Mouse (Mus musculus): Measurements from ENCODE around the gene Litaf.
"Not testable (repeated sequence)": the region's sequence is repeated elsewhere in the genome, so short reads cannot be mapped to it uniquely, and the experiment has no call there.

The Litaf gene

GRCm38 (mm10) chr16:10958307-10958706 lies 107.7 kb downstream of the Litaf start:
- not testable (repeated sequence) for DNase-seq (ENCODE audit: low read depth, low spot score)

GRCm38 (mm10) chr16:10957794-10958193 lies 108.2 kb downstream of the Litaf start:
- DNase-seq (ENCODE audit: low read depth, low spot score), result no peak

- no peak for DNase-seq (ENCODE audit: low read depth, low spot score)
Observed at GRCm38 (mm10) chr16:10956938-10957685, 108.8 kb downstream of the Litaf start.

GRCm38 (mm10) chr16:10955078-10955477 lies 110.9 kb downstream of the Litaf start:
- DNase-seq (ENCODE audit: low read depth, low spot score), result no peak

GRCm38 (mm10) chr16:10952881-10953280 lies 113.1 kb downstream of the Litaf start:
- DNase-seq (ENCODE audit: low read depth, low spot score), result no peak

GRCm38 (mm10) chr16:10952071-10952470 lies 113.9 kb downstream of the Litaf start:
- DNase-seq (ENCODE audit: low read depth, low spot score), result no peak

GRCm38 (mm10) chr16:10951581-10951980 lies 114.4 kb downstream of the Litaf start:
- DNase-seq (ENCODE audit: low read depth, low spot score), result no peak

GRCm38 (mm10) chr16:10950539-10950938 lies 115.4 kb downstream of the Litaf start:
- DNase-seq (ENCODE audit: low read depth, low spot score), result no peak

GRCm38 (mm10) chr16:10947724-10948123 lies 118.2 kb downstream of the Litaf start:
- DNase-seq (ENCODE audit: low read depth, low spot score), result no peak

GRCm38 (mm10) chr16:10945381-10946127 lies 120.4 kb downstream of the Litaf start:
- DNase-seq (ENCODE audit: low read depth, low spot score), result no peak

- no peak for DNase-seq (ENCODE audit: low read depth, low spot score)
Observed at GRCm38 (mm10) chr16:10944545-10944944, 121.4 kb downstream of the Litaf start.

GRCm38 (mm10) chr16:10943257-10943656 lies 122.7 kb downstream of the Litaf start:
- no peak for DNase-seq (ENCODE audit: low read depth, low spot score)

- DNase-seq (ENCODE audit: low read depth, low spot score), result no peak
Observed at GRCm38 (mm10) chr16:10940661-10941060, 125.3 kb downstream of the Litaf start.

- DNase-seq (ENCODE audit: low read depth, low spot score), result no peak
Observed at GRCm38 (mm10) chr16:10939932-10940331, 126.0 kb downstream of the Litaf start.

- no peak for DNase-seq (ENCODE audit: low read depth, low spot score)
Observed at GRCm38 (mm10) chr16:10937497-10937896, 128.5 kb downstream of the Litaf start.

GRCm38 (mm10) chr16:10936700-10937319 lies 129.1 kb downstream of the Litaf start:
- DNase-seq (ENCODE audit: low read depth, low spot score), result no peak

- no peak for DNase-seq (ENCODE audit: low read depth, low spot score)
Observed at GRCm38 (mm10) chr16:10934047-10934446, 131.9 kb downstream of the Litaf start.

- no peak for DNase-seq (ENCODE audit: low read depth, low spot score)
Observed at GRCm38 (mm10) chr16:10933372-10933771, 132.6 kb downstream of the Litaf start.

GRCm38 (mm10) chr16:10927026-10927425 lies 138.9 kb downstream of the Litaf start:
- DNase-seq (ENCODE audit: low read depth, low spot score), result no peak

GRCm38 (mm10) chr16:10925591-10926180 lies 140.3 kb downstream of the Litaf start:
- DNase-seq (ENCODE audit: low read depth, low spot score), result no peak

GRCm38 (mm10) chr16:10923561-10923960 lies 142.4 kb downstream of the Litaf start:
- no peak for DNase-seq (ENCODE audit: low read depth, low spot score)

- no peak for DNase-seq (ENCODE audit: low read depth, low spot score)
Observed at GRCm38 (mm10) chr16:10919856-10920255, 146.1 kb downstream of the Litaf start.

Measured in CD4-positive, CD25-positive, alpha-beta regulatory T cell, adult 2 months (primary cell).